ENCODE assay signal across 21 mouse cellular contexts in the genomic region with DNA sequence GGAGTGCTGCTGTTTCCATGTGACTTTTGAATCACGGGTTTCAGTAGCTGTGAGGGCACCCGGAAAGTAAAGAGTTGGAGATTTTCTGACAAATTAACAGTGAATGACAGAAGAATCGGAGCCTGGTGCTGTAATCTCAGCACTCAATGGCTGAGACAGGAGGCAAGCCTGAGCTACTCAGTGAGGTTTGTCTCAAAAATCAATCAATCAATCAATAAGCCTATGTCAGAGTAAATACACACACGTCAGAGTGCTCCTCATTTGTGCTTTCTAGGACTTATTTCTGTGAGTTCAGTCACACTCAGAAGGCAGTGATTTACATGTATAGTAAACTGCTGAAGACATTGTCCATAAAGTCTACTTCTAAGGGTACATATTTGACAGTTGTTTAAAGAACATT. TPM values are rescaled to one million over a fixed set of nuclear protein-coding genes. Genes with fewer than 3 reads are reported as not detected.
DNase-seq lines count a peak whose midpoint lies in the region; ATAC-seq and TF ChIP-seq lines count a peak whose summit lies in the region.
"Had no signal": no experiment of that assay in that cellular context is flagged by ENCODE, and none has a peak within 500 bp of the region (broad histone marks: within the 10 kb centered on the region; RNA-seq: fewer than 3 reads in every experiment).

No protein-coding gene starts in this region.

- peak; percentile 36 for DNase-seq in heart, adult 11 months
- no peak for DNase-seq in heart, adult 18-20 months
- peak; percentile 80 for DNase-seq in liver, adult 2 months (ENCODE audit: extremely low read depth, low read depth, low spot score)
- DNase-seq in liver: no peak
- DNase-seq in liver, postnatal 0 days: no peak
- no peak for DNase-seq in liver, embryonic 11.5 days (ENCODE audit: low spot score)
- DNase-seq: adrenal gland, adult 2 months; adrenal gland, adult 8-10 months; adrenal gland, postnatal 10 days; adrenal gland, postnatal 14 days; adrenal gland, postnatal 25 days; adrenal gland, postnatal 36 days; B cell, adult 2 months; cerebellum, adult 11 months; cerebellum, adult 11-12 months; cerebellum, adult 18-20 months had no signal

- ATAC-seq in liver, postnatal 0 days: peak; percentile 54
- no peak for ATAC-seq in liver, embryonic 11.5 days (replicated peaks; ENCODE audit: low FRiP score)
- ATAC-seq: activated CD4-positive, CD25-positive, alpha-beta regulatory T cell, adult 4 months; CD4-positive, CD25-positive, alpha-beta regulatory T cell, adult 4 months; Patski had no signal

- no peak overlapping the region for H3K9ac ChIP-seq in liver, adult 2 months (ENCODE audit: low read depth, low read length)
- H3K9ac ChIP-seq in liver, postnatal 0 days (replicated peaks): no peak overlapping the region
- H3K9ac ChIP-seq in liver, embryonic 11.5 days (ENCODE audit: low read depth, low read length): no peak overlapping the region

- no peaks in the 10 kb centered on the region for H3K79me2 ChIP-seq in liver, adult 2 months (ENCODE audit: control insufficient read depth, insufficient read depth, low read length)

- TF ChIP-seq POLR2A in liver, adult 2 months (IDR thresholded peaks at IDR 0.05; ENCODE audit: extremely low read depth, insufficient read depth, low read length): no peak

- no peak for TF ChIP-seq EP300 in liver, postnatal 0 days (IDR thresholded peaks at IDR 0.05; ENCODE audit: low read depth)

- H3K4me1 ChIP-seq in liver, adult 2 months (ENCODE audit: control insufficient read depth, insufficient read depth, low read length): peaks cover 5% of the 10 kb centered on the region; the same call in 1 of the 2 replicates
- no peaks in the 10 kb centered on the region for H3K4me1 ChIP-seq in liver, postnatal 0 days (ENCODE audit: insufficient read depth)
- no peaks in the 10 kb centered on the region for H3K4me1 ChIP-seq in liver, embryonic 11.5 days (replicated peaks; ENCODE audit: control insufficient read depth, insufficient read depth, low read length)

- no peak for TF ChIP-seq CTCF in liver, adult 2 months (IDR thresholded peaks at IDR 0.05; ENCODE audit: low read depth, low read length)
- no peak for TF ChIP-seq CTCF in liver, postnatal 0 days (IDR thresholded peaks at IDR 0.05; ENCODE audit: low read depth)

- H3K4me2 ChIP-seq in liver, postnatal 0 days (ENCODE audit: low read depth, low read length): no peak overlapping the region
- no peak overlapping the region for H3K4me2 ChIP-seq in liver, embryonic 11.5 days

- H3K27me3 ChIP-seq in liver, adult 2 months (ENCODE audit: control insufficient read depth, insufficient read depth, low read length): no peaks in the 10 kb centered on the region
- H3K27me3 ChIP-seq in liver, postnatal 0 days (ENCODE audit: insufficient read depth, low read length): no peaks in the 10 kb centered on the region
- no peaks in the 10 kb centered on the region for H3K27me3 ChIP-seq in liver, embryonic 11.5 days (replicated peaks; ENCODE audit: control insufficient read depth, insufficient read depth, low read length)
- H3K27me3 ChIP-seq: CH12.LX, Patski had no signal

- WGBS in liver, adult 2 months: 27% methylated on average over 4 of the region's 4 CpGs
- 59% methylated on average over 4 of the region's 4 CpGs for WGBS in liver, postnatal 0 days (ENCODE audit: insufficient replicate concordance)
- 72% methylated on average over 4 of the region's 4 CpGs for WGBS in liver, embryonic 11.5 days

- H3K36me3 ChIP-seq in liver, adult 2 months (ENCODE audit: control insufficient read depth, insufficient read depth, low read length): peaks cover 29% of the 10 kb centered on the region; the same call in 1 of the 2 replicates
- peaks cover 18% of the 10 kb centered on the region for H3K36me3 ChIP-seq in liver, postnatal 0 days (replicated peaks; ENCODE audit: insufficient read depth, low read length)
- peaks cover 2% of the 10 kb centered on the region; the same call in 1 of the 2 replicates for H3K36me3 ChIP-seq in liver, embryonic 11.5 days (ENCODE audit: control insufficient read depth, insufficient read depth, low read length)

- H3K9me3 ChIP-seq in liver, postnatal 0 days (ENCODE audit: low read length): no peaks in the 10 kb centered on the region
- H3K9me3 ChIP-seq in liver, embryonic 11.5 days (ENCODE audit: control insufficient read depth, low read length): no peaks in the 10 kb centered on the region
- H3K9me3 ChIP-seq: G1E had no signal

- H3K27ac ChIP-seq in liver, adult 2 months (replicated peaks; ENCODE audit: insufficient read depth, low read depth, low read length): no peak overlapping the region
- no peak overlapping the region for H3K27ac ChIP-seq in liver, postnatal 0 days (ENCODE audit: low read depth)
- no peak overlapping the region for H3K27ac ChIP-seq in liver, embryonic 11.5 days (ENCODE audit: low read depth, low read length)

- no peak overlapping the region for H3K4me3 ChIP-seq in liver, adult 2 months (ENCODE audit: insufficient read depth, low read depth, low read length)
- H3K4me3 ChIP-seq in liver, postnatal 0 days (ENCODE audit: low read depth, low read length): no peak overlapping the region
- no peak overlapping the region for H3K4me3 ChIP-seq in liver, embryonic 11.5 days (ENCODE audit: low read depth, low read length)

RNA-seq across cellular contexts. Expression of a gene that starts 30.6 kb away (rescaled TPM):
- total RNA-seq in heart, adult 18-20 months (2021): 1 to 10 TPM in 1 of 2 experiments, under 1 TPM in 1; 0.50 to 1.3 TPM
- 0.40 and 6.1 TPM in 2 replicates for total RNA-seq in liver, adult 2 months (2014; rRNA removed)
- 1.6 and 2.4 TPM in 2 replicates for polyA plus RNA-seq in liver, adult 2 months (2012; rRNA removed)
- 0.17 and 0.72 TPM in 2 replicates for polyA plus RNA-seq in liver, postnatal 0 days (2015; fragmentation: Nextera tagmentation; extraction: Ambion mirVana)
- polyA plus RNA-seq in liver, embryonic 11.5 days (2014; fragmentation: Nextera tagmentation; extraction: Ambion mirVana): 0.70 and 0.88 TPM in 2 replicates
- total RNA-seq: CH12.LX, G1E had no signal
- polyA plus RNA-seq: G1E had no signal

RNA-seq across cellular contexts. Expression of a gene that starts 40.5 kb away (rescaled TPM):
- total RNA-seq in heart, adult 18-20 months (2021): 10 to 100 TPM; 12.8 to 13.7 TPM
- 8.3 and 10.4 TPM in 2 replicates for total RNA-seq in liver, adult 2 months (2014; rRNA removed)
- polyA plus RNA-seq in liver, adult 2 months (2012; rRNA removed): 2.4 and 3.5 TPM in 2 replicates
- polyA plus RNA-seq in liver, postnatal 0 days (2015; fragmentation: Nextera tagmentation; extraction: Ambion mirVana): 4.0 and 4.5 TPM in 2 replicates
- 8.5 and 10.8 TPM in 2 replicates for polyA plus RNA-seq in liver, embryonic 11.5 days (2014; fragmentation: Nextera tagmentation; extraction: Ambion mirVana)

Comparison
In these comparisons a context has a peak if more than half of its experiments do, and no peak if none do; other contexts are left out.
1. DNase-seq: peak in heart, adult 11 months (single experiment) and liver, adult 2 months (single experiment); none in heart, adult 18-20 months (0 of 2), liver (single experiment), liver, postnatal 0 days (single experiment) and liver, embryonic 11.5 days (single experiment).